Mouse (Mus musculus) megakaryocyte, embryonic 14.5 days (primary cell): ENCODE results near the gene Syngr3. TPM values are rescaled to one million over a fixed set of nuclear protein-coding genes. Genes with fewer than 3 reads are reported as not detected.

ENCODE experiments used
- H3K27me3 ChIP-seq: replicated peaks from 2 replicates; pipeline ENCODE3; 2012; ENCODE audit warnings: inconsistent platforms
- H3K36me3 ChIP-seq: replicated peaks from 2 replicates; pipeline ENCODE3; 2012; ENCODE audit warnings: low read length, inconsistent platforms, mixed read lengths
- H3K4me1 ChIP-seq: 2 replicates; pipeline ENCODE4 v1.6.1; 2012; ENCODE audit warnings: inconsistent platforms
- H3K4me3 ChIP-seq: replicated peaks from 2 replicates; pipeline ENCODE3; 2012; ENCODE audit warnings: moderate library complexity, mild to moderate bottlenecking, inconsistent platforms
- H3K9me3 ChIP-seq: 2 replicates; pipeline ENCODE4 v1.6.1; 2012; ENCODE audit warnings: inconsistent platforms
- FLI1 ChIP-seq: IDR thresholded peaks from 2 replicates; pipeline ENCODE4 v1.6.1; 2012; ENCODE audit warnings: low read length, inconsistent platforms, mixed read lengths
- GATA1 ChIP-seq: IDR thresholded peaks from 3 replicates; pipeline ENCODE4 v1.6.1; 2012; ENCODE audit warnings: mixed read lengths, low read length, inconsistent platforms, borderline replicate concordance
- polyA plus RNA-seq: library from polyadenylated mRNA; stranded (reverse); fragments of >175 nt; gene quantifications from 2 replicates; pipeline ENCODE4 v1.2.3, GENCODE M21; 2012; ENCODE audit warnings: low replicate concordance; ENCODE audit not compliant: insufficient read depth

Gene Syngr3
- polyA plus RNA-seq, 1 experiment = 0.04 TPM

DNA sequence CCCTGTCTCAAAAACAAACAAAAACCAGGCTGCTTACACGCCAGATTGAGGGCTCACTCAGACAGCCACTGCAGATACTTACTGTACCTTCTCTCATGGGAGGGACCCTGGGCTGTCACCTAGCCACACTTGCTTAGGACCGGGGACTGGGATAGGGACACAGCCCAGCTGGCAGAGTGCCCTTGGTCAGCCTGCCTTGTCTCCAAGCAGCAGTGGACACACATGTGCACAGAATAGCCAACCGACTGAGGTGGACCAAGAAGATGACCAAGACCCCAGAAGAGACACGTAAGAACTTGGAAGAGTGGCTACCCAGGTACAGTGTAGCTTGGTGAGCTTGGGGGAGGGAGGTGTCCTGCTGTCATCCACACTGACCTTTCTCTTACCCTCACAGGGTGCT is 51.5 kb downstream of the Syngr3 start:
- TF ChIP-seq FLI1 (no peak), GATA1 (no peak)
- Histone ChIP-seq H3K4me1 (peaks cover 40% of the 10 kb centered on the region), H3K36me3 (peaks cover 34% of the 10 kb centered on the region), H3K27me3 (peaks cover 29% of the 10 kb centered on the region), H3K4me3 (no peak overlapping the region), H3K9me3 (no peaks in the 10 kb centered on the region)

DNA sequence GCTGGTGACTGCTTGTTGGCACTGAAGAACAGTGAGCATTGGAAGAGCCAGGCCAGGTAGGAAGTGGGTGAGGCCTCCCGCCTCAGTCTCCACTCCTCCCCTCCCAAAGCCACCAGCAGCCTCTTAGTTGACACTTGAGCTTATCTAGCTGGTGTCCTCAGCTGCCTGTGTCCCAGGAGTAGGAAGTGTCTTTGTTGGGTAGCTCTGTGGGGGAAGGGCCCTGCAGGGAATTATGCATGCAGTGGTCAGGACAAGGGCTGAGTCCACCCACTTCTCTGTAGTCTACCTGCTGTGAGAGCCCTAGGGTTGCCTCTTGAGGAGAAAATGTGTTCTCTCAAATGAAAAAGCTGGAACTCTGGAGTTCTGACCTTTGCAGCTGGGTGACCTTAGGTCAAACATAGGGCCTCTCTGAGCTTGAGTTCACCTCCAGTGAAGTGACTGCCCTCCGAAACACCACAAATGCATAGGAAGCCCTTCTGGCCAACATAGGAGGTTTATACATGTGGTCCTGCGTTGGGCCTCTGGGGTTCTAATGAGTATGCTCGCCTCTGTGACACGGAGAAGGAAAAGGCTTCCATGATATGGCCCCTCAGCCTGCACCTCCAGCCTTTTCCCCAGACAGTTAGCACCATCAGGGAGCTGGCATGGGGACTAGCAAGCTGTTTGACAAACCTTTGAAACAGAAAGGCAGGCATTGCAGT is 52.8 kb downstream of the Syngr3 start:
- Histone ChIP-seq H3K27me3 (peaks cover 16% of the 10 kb centered on the region), H3K9me3 (no peaks in the 10 kb centered on the region), H3K36me3 (peaks cover 34% of the 10 kb centered on the region), H3K4me1 (peaks cover 51% of the 10 kb centered on the region), H3K4me3 (peak overlapping the region; percentile 3)
- TF ChIP-seq GATA1 = no peak
- TF ChIP-seq FLI1 = no peak

DNA sequence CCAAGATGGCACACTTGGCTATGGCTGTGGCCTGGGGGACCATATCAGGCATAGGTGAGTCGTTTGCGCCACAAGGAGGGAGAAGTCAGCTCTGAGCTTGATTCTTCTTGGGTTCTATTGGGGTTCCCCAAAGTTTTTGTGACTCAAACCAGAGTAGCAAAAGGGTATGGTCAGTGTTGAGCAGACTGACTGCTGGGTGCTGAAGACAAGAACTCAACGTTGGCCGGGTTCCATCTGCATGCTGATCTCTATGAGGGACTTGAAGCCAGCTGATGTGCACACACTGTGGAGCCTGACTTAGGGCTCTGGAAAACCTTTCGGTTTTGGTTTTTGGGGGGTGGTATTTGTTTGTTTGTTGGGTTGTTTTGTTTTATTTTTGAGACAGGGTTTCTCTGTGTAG is 54.1 kb downstream of the Syngr3 start:
- peaks cover 9% of the 10 kb centered on the region for H3K27me3 ChIP-seq
- no peak for TF ChIP-seq GATA1
- TF ChIP-seq FLI1 = no peak
- no peaks in the 10 kb centered on the region for H3K9me3 ChIP-seq
- peaks cover 58% of the 10 kb centered on the region for H3K4me1 ChIP-seq
- no peak overlapping the region for H3K4me3 ChIP-seq
- H3K36me3 ChIP-seq = peaks cover 38% of the 10 kb centered on the region

Other genes with a start within 250 kb of the Syngr3 start
- not detected in 2 replicates for gene Dnase1l2, start 246.8 kb downstream of the Syngr3 start, polyA plus RNA-seq
- gene E4f1, start 219.6 kb downstream of the Syngr3 start, polyA plus RNA-seq = 9.7 and 18.7 TPM in 2 replicates
- 48.8 and 102 TPM in 2 replicates for gene Pgp, start 219.6 kb downstream of the Syngr3 start, polyA plus RNA-seq
- not detected in 2 replicates for gene Bricd5, start 216.1 kb downstream of the Syngr3 start, polyA plus RNA-seq
- gene Mlst8, start 210.9 kb downstream of the Syngr3 start, polyA plus RNA-seq = 2.3 and 3.7 TPM in 2 replicates
- gene Caskin1, start 201.4 kb downstream of the Syngr3 start, polyA plus RNA-seq = not detected in 2 replicates
- 122 and 123 TPM in 2 replicates for gene Traf7, start 162.0 kb downstream of the Syngr3 start, polyA plus RNA-seq
- not detected in 2 replicates for gene Rab26, start 155.7 kb downstream of the Syngr3 start, polyA plus RNA-seq
- gene Pkd1, start 140.1 kb downstream of the Syngr3 start, polyA plus RNA-seq = 3.5 and 5.6 TPM in 2 replicates
- gene Tsc2, start 57.3 kb downstream of the Syngr3 start, polyA plus RNA-seq = 26.7 and 30.6 TPM in 2 replicates
- 8.2 TPM in 1 of 2 replicates, not detected in the other for gene Nthl1, start 57.3 kb downstream of the Syngr3 start, polyA plus RNA-seq
- gene Slc9a3r2, start 39.6 kb downstream of the Syngr3 start, polyA plus RNA-seq = 0.85 TPM in 1 of 2 replicates, not detected in the other
- gene Npw, start 31.5 kb downstream of the Syngr3 start, polyA plus RNA-seq = 1.1 TPM in 1 of 2 replicates, not detected in the other
- gene Zfp598, start 20.3 kb downstream of the Syngr3 start, polyA plus RNA-seq = 45.3 and 55.8 TPM in 2 replicates
- gene Gfer, start 6.2 kb upstream of the Syngr3 start, polyA plus RNA-seq = 47.3 and 53.9 TPM in 2 replicates
- 1.5 and 2.1 TPM in 2 replicates for gene Noxo1, start 6.3 kb upstream of the Syngr3 start, polyA plus RNA-seq
- 16.6 and 17.1 TPM in 2 replicates for gene Tbl3, start 17.7 kb upstream of the Syngr3 start, polyA plus RNA-seq
- gene Rnf151, start 28.1 kb upstream of the Syngr3 start, polyA plus RNA-seq = 0.74 TPM in 1 of 2 replicates, not detected in the other
- gene Rps2, start 28.2 kb upstream of the Syngr3 start, polyA plus RNA-seq = 653 and 1,069 TPM in 2 replicates
- gene Ndufb10, start 34.5 kb upstream of the Syngr3 start, polyA plus RNA-seq = 519 and 729 TPM in 2 replicates
- 0.35 TPM in 1 of 2 replicates, not detected in the other for gene Rpl3l, start 37.9 kb upstream of the Syngr3 start, polyA plus RNA-seq
- 19.0 and 40.5 TPM in 2 replicates for gene Msrb1, start 46.7 kb upstream of the Syngr3 start, polyA plus RNA-seq
- gene Hs3st6, start 63.0 kb upstream of the Syngr3 start, polyA plus RNA-seq = not detected in 2 replicates
- not detected in 2 replicates for gene Meiob, start 114.3 kb upstream of the Syngr3 start, polyA plus RNA-seq
- 7.5 and 29.1 TPM in 2 replicates for gene Hagh, start 150.2 kb upstream of the Syngr3 start, polyA plus RNA-seq
- gene Fahd1, start 160.4 kb upstream of the Syngr3 start, polyA plus RNA-seq = 2.0 and 2.8 TPM in 2 replicates
- gene Igfals, start 176.0 kb upstream of the Syngr3 start, polyA plus RNA-seq = 0.25 TPM in 1 of 2 replicates, not detected in the other
- 58.9 and 67.0 TPM in 2 replicates for gene Nubp2, start 196.4 kb upstream of the Syngr3 start, polyA plus RNA-seq
- 18.7 and 57.4 TPM in 2 replicates for gene Spsb3, start 196.7 kb upstream of the Syngr3 start, polyA plus RNA-seq
- gene Eme2, start 205.1 kb upstream of the Syngr3 start, polyA plus RNA-seq = 5.8 and 10.0 TPM in 2 replicates
- 75.3 and 168 TPM in 2 replicates for gene Mrps34, start 205.2 kb upstream of the Syngr3 start, polyA plus RNA-seq
- gene Nme3, start 206.5 kb upstream of the Syngr3 start, polyA plus RNA-seq = 18.4 TPM in 1 of 2 replicates, not detected in the other
- 20.5 and 36.6 TPM in 2 replicates for gene Mapk8ip3, start 247.0 kb upstream of the Syngr3 start, polyA plus RNA-seq